Mouse (Mus musculus): ENCODE data around the gene Avpi1. TPM values are rescaled to one million over a fixed set of nuclear protein-coding genes. Genes with fewer than 3 reads are reported as not detected.

Avpi1 gene
- polyA plus RNA-seq, 1 experiment from 2014 or later = 37.1 TPM

- Histone ChIP-seq H3K27ac (no peak overlapping the region; the same call in 1 of the 2 replicates), H3K9ac (ENCODE audit: low read depth, low read length) (no peak overlapping the region), H3K27me3 (ENCODE audit: insufficient read depth, low read length) (no peaks in the 10 kb centered on the region), H3K4me1 (replicated peaks; ENCODE audit: insufficient read depth, low read length) (no peaks in the 10 kb centered on the region), H3K4me2 (ENCODE audit: low read length) (no peak overlapping the region), H3K36me3 (ENCODE audit: insufficient read depth, low read length) (0 out of 2 replicates have a peak, but pooled peaks cover 4% of the 10 kb centered on the region), H3K4me3 (replicated peaks; ENCODE audit: low read depth, low read length) (no peak overlapping the region), H3K9me3 (replicated peaks; ENCODE audit: low read length) (no peaks in the 10 kb centered on the region)
- ATAC-seq (replicated peaks; ENCODE audit: low FRiP score, low read depth) (peak; percentile 40; the same call in 1 of the 2 replicates), DNase-seq (ENCODE audit: low spot score) (no peak)
- no peak for TF ChIP-seq CTCF (IDR thresholded peaks at IDR 0.05; ENCODE audit: low read depth)
- 39% methylated on average over 11 of the region's 11 CpGs for WGBS
Observed at GRCm38 (mm10) chr19:42080469-42080868, 48.4 kb downstream of the Avpi1 start.

DNA sequence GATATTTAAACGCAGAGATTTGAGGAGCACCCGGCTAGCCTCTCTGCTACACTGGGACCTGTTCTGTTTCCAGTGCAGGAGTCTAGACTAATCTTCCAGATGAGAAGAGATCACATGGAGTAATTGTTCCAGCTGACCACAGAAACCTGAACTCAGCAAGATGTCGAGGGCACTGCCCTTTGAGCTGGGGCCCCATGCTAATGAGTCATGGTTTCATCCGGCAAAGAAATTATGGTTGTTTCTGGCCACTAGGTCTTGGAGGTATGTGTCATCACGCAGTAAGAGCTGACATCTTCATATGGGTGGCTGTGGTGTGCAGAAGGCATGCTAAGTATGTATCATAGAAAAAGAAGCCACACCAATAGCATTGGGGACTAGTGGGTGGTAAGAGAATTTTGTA lies 48.9 kb downstream of the Avpi1 start:
- H3K9ac ChIP-seq (ENCODE audit: low read depth, low read length) = no peak overlapping the region
- H3K27me3 ChIP-seq (ENCODE audit: insufficient read depth, low read length) = no peaks in the 10 kb centered on the region
- 0 out of 2 replicates have a peak, but pooled peaks cover 6% of the 10 kb centered on the region for H3K36me3 ChIP-seq (ENCODE audit: insufficient read depth, low read length)
- 50% methylated on average over 5 of the region's 5 CpGs for whole genome bisulfite sequencing
- TF ChIP-seq CTCF (IDR thresholded peaks at IDR 0.05; ENCODE audit: low read depth) = no peak
- peak; percentile 28 for DNase-seq (ENCODE audit: low spot score)
- H3K4me1 ChIP-seq (replicated peaks; ENCODE audit: insufficient read depth, low read length) = no peaks in the 10 kb centered on the region
- H3K27ac ChIP-seq = no peak overlapping the region; the same call in 1 of the 2 replicates
- no peak overlapping the region for H3K4me3 ChIP-seq (replicated peaks; ENCODE audit: low read depth, low read length)
- H3K9me3 ChIP-seq (replicated peaks; ENCODE audit: low read length) = no peaks in the 10 kb centered on the region
- ATAC-seq (replicated peaks; ENCODE audit: low FRiP score, low read depth) = peak; percentile 73
- no peak overlapping the region for H3K4me2 ChIP-seq (ENCODE audit: low read length)

GRCm38 (mm10) chr19:42079006-42079405 lies 49.9 kb downstream of the Avpi1 start:
- H3K36me3 ChIP-seq (ENCODE audit: insufficient read depth, low read length) = 0 out of 2 replicates have a peak, but pooled peaks cover 6% of the 10 kb centered on the region
- no peak overlapping the region for H3K27ac ChIP-seq
- no peak for TF ChIP-seq CTCF (IDR thresholded peaks at IDR 0.05; ENCODE audit: low read depth)
- H3K4me3 ChIP-seq (replicated peaks; ENCODE audit: low read depth, low read length) = no peak overlapping the region
- ATAC-seq (replicated peaks; ENCODE audit: low FRiP score, low read depth) (no peak), DNase-seq (ENCODE audit: low spot score) (no peak)
- no peaks in the 10 kb centered on the region for H3K27me3 ChIP-seq (ENCODE audit: insufficient read depth, low read length)
- H3K4me2 ChIP-seq (ENCODE audit: low read length) = no peak overlapping the region
- no peaks in the 10 kb centered on the region for H3K4me1 ChIP-seq (replicated peaks; ENCODE audit: insufficient read depth, low read length)
- H3K9ac ChIP-seq (ENCODE audit: low read depth, low read length) = no peak overlapping the region
- 97% methylated on average over 12 of the region's 12 CpGs for WGBS
- H3K9me3 ChIP-seq (replicated peaks; ENCODE audit: low read length) = no peaks in the 10 kb centered on the region

- ATAC-seq (replicated peaks; ENCODE audit: low FRiP score, low read depth) (no peak), DNase-seq (ENCODE audit: low spot score) (no peak)
Observed at GRCm38 (mm10) chr19:42078566-42078965, 50.3 kb downstream of the Avpi1 start.

DNA sequence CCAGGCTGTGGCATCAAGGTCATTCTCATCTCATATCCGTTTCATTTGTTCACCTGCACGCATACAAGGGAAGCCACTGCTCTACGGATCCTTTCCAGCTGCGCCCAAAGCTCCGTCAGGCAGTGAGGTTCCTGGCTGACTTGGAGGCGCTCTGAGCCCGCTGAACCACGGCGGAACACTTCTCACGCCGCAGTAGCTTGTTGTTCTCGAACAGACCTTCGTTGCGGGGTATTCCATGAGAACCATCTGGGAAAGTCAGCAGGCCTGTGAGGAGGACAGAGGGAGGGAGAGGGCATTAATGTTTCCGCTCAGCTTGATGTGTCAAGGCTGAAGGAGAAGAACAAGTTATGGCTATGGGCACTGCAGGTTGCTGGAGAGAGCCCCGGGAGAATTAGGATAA lies 52.9 kb downstream of the Avpi1 start:
- WGBS = 80% methylated on average over 16 of the region's 16 CpGs
- H3K27ac ChIP-seq = no peak overlapping the region
- no peaks in the 10 kb centered on the region for H3K9me3 ChIP-seq (replicated peaks; ENCODE audit: low read length)
- DNase-seq (ENCODE audit: low spot score) = no peak
- no peak overlapping the region for H3K9ac ChIP-seq (ENCODE audit: low read depth, low read length)
- no peak for TF ChIP-seq CTCF (IDR thresholded peaks at IDR 0.05; ENCODE audit: low read depth)
- H3K36me3 ChIP-seq (ENCODE audit: insufficient read depth, low read length) = 0 out of 2 replicates have a peak, but pooled peaks cover 6% of the 10 kb centered on the region
- no peak for ATAC-seq (replicated peaks; ENCODE audit: low FRiP score, low read depth)
- no peak overlapping the region for H3K4me2 ChIP-seq (ENCODE audit: low read length)
- H3K4me1 ChIP-seq (replicated peaks; ENCODE audit: insufficient read depth, low read length) = no peaks in the 10 kb centered on the region
- H3K4me3 ChIP-seq (replicated peaks; ENCODE audit: low read depth, low read length) = no peak overlapping the region
- no peaks in the 10 kb centered on the region for H3K27me3 ChIP-seq (ENCODE audit: insufficient read depth, low read length)

More at GRCm38 (mm10) chr19:42078566-42078965, 50.3 kb downstream of the Avpi1 start:
- no peak overlapping the region for H3K4me2 ChIP-seq (ENCODE audit: low read length)
- H3K27ac ChIP-seq = no peak overlapping the region
- H3K9me3 ChIP-seq (replicated peaks; ENCODE audit: low read length) = no peaks in the 10 kb centered on the region
- H3K4me3 ChIP-seq (replicated peaks; ENCODE audit: low read depth, low read length) = no peak overlapping the region
- H3K4me1 ChIP-seq (replicated peaks; ENCODE audit: insufficient read depth, low read length) = no peaks in the 10 kb centered on the region
- TF ChIP-seq CTCF (IDR thresholded peaks at IDR 0.05; ENCODE audit: low read depth) = no peak
- WGBS = 92% methylated on average over 8 of the region's 8 CpGs
- no peak overlapping the region for H3K9ac ChIP-seq (ENCODE audit: low read depth, low read length)
- no peaks in the 10 kb centered on the region for H3K27me3 ChIP-seq (ENCODE audit: insufficient read depth, low read length)
- H3K36me3 ChIP-seq (ENCODE audit: insufficient read depth, low read length) = 0 out of 2 replicates have a peak, but pooled peaks cover 6% of the 10 kb centered on the region

GRCm38 (mm10) chr19:42075051-42075450 lies 53.8 kb downstream of the Avpi1 start:
- Histone ChIP-seq H3K4me2 (ENCODE audit: low read length) (no peak overlapping the region), H3K4me3 (replicated peaks; ENCODE audit: low read depth, low read length) (no peak overlapping the region), H3K27ac (peak overlapping the region; percentile 31; the same call in 1 of the 2 replicates), H3K9me3 (replicated peaks; ENCODE audit: low read length) (no peaks in the 10 kb centered on the region), H3K4me1 (replicated peaks; ENCODE audit: insufficient read depth, low read length) (no peaks in the 10 kb centered on the region), H3K9ac (ENCODE audit: low read depth, low read length) (no peak overlapping the region), H3K27me3 (ENCODE audit: insufficient read depth, low read length) (no peaks in the 10 kb centered on the region), H3K36me3 (ENCODE audit: insufficient read depth, low read length) (0 out of 2 replicates have a peak, but pooled peaks cover 6% of the 10 kb centered on the region)
- DNase-seq (ENCODE audit: low spot score) (no peak), ATAC-seq (replicated peaks; ENCODE audit: low FRiP score, low read depth) (peak; percentile 8; the same call in 1 of the 2 replicates)
- 77% methylated on average over 2 of the region's 2 CpGs for WGBS
- no peak for TF ChIP-seq CTCF (IDR thresholded peaks at IDR 0.05; ENCODE audit: low read depth)

Other genes with a start within 250 kb of the Avpi1 start
- gene Rrp12, start 232.9 kb downstream of the Avpi1 start, polyA plus RNA-seq (2015; fragmentation: Nextera tagmentation; extraction: Ambion mirVana) = 7.9 and 9.3 TPM in 2 replicates
- 488 and 525 TPM in 2 replicates for gene Pgam1, start 217.1 kb downstream of the Avpi1 start, polyA plus RNA-seq (2015; fragmentation: Nextera tagmentation; extraction: Ambion mirVana)
- 69.3 and 70.2 TPM in 2 replicates for gene Exosc1, start 195.6 kb downstream of the Avpi1 start, polyA plus RNA-seq (2015; fragmentation: Nextera tagmentation; extraction: Ambion mirVana)
- gene Zdhhc16, start 195.6 kb downstream of the Avpi1 start, polyA plus RNA-seq (2015; fragmentation: Nextera tagmentation; extraction: Ambion mirVana) = 70.0 and 73.4 TPM in 2 replicates
- gene Mms19, start 147.9 kb downstream of the Avpi1 start, polyA plus RNA-seq (2015; fragmentation: Nextera tagmentation; extraction: Ambion mirVana) = 23.3 and 26.1 TPM in 2 replicates
- gene Ubtd1, start 147.3 kb downstream of the Avpi1 start, polyA plus RNA-seq (2015; fragmentation: Nextera tagmentation; extraction: Ambion mirVana) = 31.8 and 36.6 TPM in 2 replicates
- 0.11 and 0.13 TPM in 2 replicates for gene Ankrd2, start 93.1 kb downstream of the Avpi1 start, polyA plus RNA-seq (2015; fragmentation: Nextera tagmentation; extraction: Ambion mirVana)
- gene Hoga1, start 83.4 kb downstream of the Avpi1 start, polyA plus RNA-seq (2015; fragmentation: Nextera tagmentation; extraction: Ambion mirVana) = 97.6 and 110 TPM in 2 replicates
- 0.34 and 0.38 TPM in 2 replicates for gene 4933411K16Rik, start 76.8 kb downstream of the Avpi1 start, polyA plus RNA-seq (2015; fragmentation: Nextera tagmentation; extraction: Ambion mirVana)
- 22.2 and 24.6 TPM in 2 replicates for gene Morn4, start 42.7 kb downstream of the Avpi1 start, polyA plus RNA-seq (2015; fragmentation: Nextera tagmentation; extraction: Ambion mirVana)
- 31.9 and 33.2 TPM in 2 replicates for gene Pi4k2a, start 38.6 kb downstream of the Avpi1 start, polyA plus RNA-seq (2015; fragmentation: Nextera tagmentation; extraction: Ambion mirVana)
- 12.5 and 18.9 TPM in 2 replicates for gene Marveld1, start 18.3 kb upstream of the Avpi1 start, polyA plus RNA-seq (2015; fragmentation: Nextera tagmentation; extraction: Ambion mirVana)
- gene Zfyve27, start 34.9 kb upstream of the Avpi1 start, polyA plus RNA-seq (2015; fragmentation: Nextera tagmentation; extraction: Ambion mirVana) = 19.9 and 20.3 TPM in 2 replicates
- 0.21 and 0.36 TPM in 2 replicates for gene Sfrp5, start 73.2 kb upstream of the Avpi1 start, polyA plus RNA-seq (2015; fragmentation: Nextera tagmentation; extraction: Ambion mirVana)
- not detected in 2 replicates for gene Golga7b, start 118.5 kb upstream of the Avpi1 start, polyA plus RNA-seq (2015; fragmentation: Nextera tagmentation; extraction: Ambion mirVana)